Mouse (Mus musculus) gastrocnemius, adult 2 months (tissue): Measurements from ENCODE around the gene Fkbp9. TPM values are rescaled to one million over a fixed set of nuclear protein-coding genes. Genes with fewer than 3 reads are reported as not detected.
A peak's percentile ranks its signal among the peaks of the same experiment; 100 is the strongest.

Experiments
- DNase-seq: peaks from one replicate; pipeline ENCODE4 v3.0.0; 2022
- H3K27ac ChIP-seq: fragments of 200-600 bp; 2 replicates; pipeline ENCODE4 v1.8.1; 2022; ENCODE audit warnings: mild to moderate bottlenecking
- H3K4me3 ChIP-seq: fragments of 200-600 bp; 2 replicates; pipeline ENCODE4 v1.8.1; 2022; ENCODE audit warnings: mild to moderate bottlenecking, moderate library complexity
- CTCF ChIP-seq: fragments of 200-600 bp; IDR thresholded peaks from 2 replicates; pipeline ENCODE4 v1.8.1; 2022; ENCODE audit warnings: antibody characterized with exemption, mild to moderate bottlenecking, moderate library complexity
- intact Hi-C: fragments of 180-260 bp; cut with DNase I; formaldehyde crosslinking; loops from one replicate; pipeline ENCODE4 v1.15.1; 2025
- total RNA-seq, 2 experiments: library from RNA; stranded (reverse); gene quantifications; 2 replicates each; pipeline ENCODE4 v1.2.3; 2021

Gene Fkbp9
- total RNA-seq, 2 experiments from 2014 or later: 48.9 to 60.2 TPM

- no peak overlapping the region for H3K27ac ChIP-seq
- intact Hi-C loops: loop anchor here (2.0 kb wide), 1 partner anchor 100 kb away; no protein-coding TSS in a partner anchor
- H3K4me3 ChIP-seq: no peak overlapping the region
- peak; percentile 85 for TF ChIP-seq CTCF
- no peak for DNase-seq
Measured at GRCm38 (mm10) chr6:56808656-56809055, 23.2 kb upstream of the Fkbp9 start.

- H3K4me3 ChIP-seq: no peak overlapping the region
- no peak overlapping the region for H3K27ac ChIP-seq
- intact Hi-C loops: no loop called here
- no peak for DNase-seq
- TF ChIP-seq CTCF: no peak
Measured at GRCm38 (mm10) chr6:56813332-56813731, 18.5 kb upstream of the Fkbp9 start.

GRCm38 (mm10) chr6:56818436-56819123, 13.3 kb upstream of the Fkbp9 start:
- no peak for TF ChIP-seq CTCF
- Histone ChIP-seq H3K27ac (no peak overlapping the region), H3K4me3 (no peak overlapping the region)
- intact Hi-C loops: no loop called here
- DNase-seq: no peak

- Histone ChIP-seq H3K4me3 (no peak overlapping the region), H3K27ac (no peak overlapping the region)
- no peak for DNase-seq
- intact Hi-C loops: no loop called here
- TF ChIP-seq CTCF: no peak
Measured at GRCm38 (mm10) chr6:56819124-56819487, 12.8 kb upstream of the Fkbp9 start.

- no peak overlapping the region for H3K4me3 ChIP-seq
- intact Hi-C loops: no loop called here
- no peak overlapping the region for H3K27ac ChIP-seq
- no peak for TF ChIP-seq CTCF
- DNase-seq: no peak
Measured at GRCm38 (mm10) chr6:56825657-56826056, 6.2 kb upstream of the Fkbp9 start.

- peak overlapping the region; percentile 86 for H3K4me3 ChIP-seq
- intact Hi-C loops: no loop called here
- H3K27ac ChIP-seq: peak overlapping the region; percentile 93
- no peak for DNase-seq
- TF ChIP-seq CTCF: no peak
Measured at GRCm38 (mm10) chr6:56832407-56832796, 543 bp downstream of the Fkbp9 start.

- no peak for DNase-seq
- intact Hi-C loops: no loop called here
- Histone ChIP-seq H3K27ac (no peak overlapping the region; the same call in 1 of the 2 replicates), H3K4me3 (peak overlapping the region; percentile 86)
- TF ChIP-seq CTCF: no peak
Measured at GRCm38 (mm10) chr6:56832830-56833229, 971 bp downstream of the Fkbp9 start.

- intact Hi-C loops: no loop called here
Measured at GRCm38 (mm10) chr6:56834769-56835168, 2.9 kb downstream of the Fkbp9 start.

GRCm38 (mm10) chr6:56835532-56835931, 3.7 kb downstream of the Fkbp9 start:
- H3K27ac ChIP-seq: no peak overlapping the region
- DNase-seq: no peak
- no peak overlapping the region for H3K4me3 ChIP-seq
- TF ChIP-seq CTCF: peak; percentile 37
- intact Hi-C loops: no loop called here

More at GRCm38 (mm10) chr6:56834769-56835168, 2.9 kb downstream of the Fkbp9 start:
- no peak for TF ChIP-seq CTCF
- Histone ChIP-seq H3K27ac (no peak overlapping the region), H3K4me3 (no peak overlapping the region)
- DNase-seq: no peak

- no peak for DNase-seq
- no peak overlapping the region for H3K4me3 ChIP-seq
- intact Hi-C loops: no loop called here
- H3K27ac ChIP-seq: no peak overlapping the region
- TF ChIP-seq CTCF: no peak
Measured at GRCm38 (mm10) chr6:56837166-56837565, 5.3 kb downstream of the Fkbp9 start.

- Histone ChIP-seq H3K27ac (no peak overlapping the region), H3K4me3 (no peak overlapping the region)
- TF ChIP-seq CTCF: no peak
- no peak for DNase-seq
- intact Hi-C loops: no loop called here
Measured at GRCm38 (mm10) chr6:56837621-56838020, 5.8 kb downstream of the Fkbp9 start.

GRCm38 (mm10) chr6:56843229-56843628, 11.4 kb downstream of the Fkbp9 start:
- intact Hi-C loops: no loop called here
- no peak overlapping the region for H3K4me3 ChIP-seq
- DNase-seq: no peak
- TF ChIP-seq CTCF: no peak
- no peak overlapping the region for H3K27ac ChIP-seq

- intact Hi-C loops: no loop called here
- no peak for TF ChIP-seq CTCF
Measured at GRCm38 (mm10) chr6:56844365-56844764, 12.5 kb downstream of the Fkbp9 start.

GRCm38 (mm10) chr6:56848974-56849373, 17.1 kb downstream of the Fkbp9 start:
- intact Hi-C loops: no loop called here

More at GRCm38 (mm10) chr6:56844365-56844764, 12.5 kb downstream of the Fkbp9 start:
- no peak overlapping the region for H3K27ac ChIP-seq
- no peak overlapping the region for H3K4me3 ChIP-seq
- no peak for DNase-seq

More at GRCm38 (mm10) chr6:56848974-56849373, 17.1 kb downstream of the Fkbp9 start:
- no peak for DNase-seq
- Histone ChIP-seq H3K4me3 (no peak overlapping the region), H3K27ac (no peak overlapping the region)
- TF ChIP-seq CTCF: no peak
